Mouse (Mus musculus): Measurements from ENCODE around the gene Clmn. TPM values are rescaled to one million over a fixed set of nuclear protein-coding genes. Genes with fewer than 3 reads are reported as not detected.

The Clmn gene
- total and polyA plus RNA-seq, 3 experiments, result 1.0 to 3.2 (median 2.5) TPM

GRCm38 (mm10) chr12:104818057-104818456 lies 46.8 kb downstream of the Clmn start:
- Histone ChIP-seq H3K36me3 (ENCODE audit: control insufficient read depth, insufficient read depth, low read length) (no peaks in the 10 kb centered on the region), H3K79me2 (replicated peaks; ENCODE audit: control insufficient read depth, insufficient read depth, low read length) (no peaks in the 10 kb centered on the region), H3K4me1 (ENCODE audit: control insufficient read depth, insufficient read depth, low read length) (peaks cover 2% of the 10 kb centered on the region; the same call in 1 of the 2 replicates), H3K4me3 (no peak overlapping the region), H3K27me3 (ENCODE audit: control insufficient read depth, insufficient read depth, low read length) (no peaks in the 10 kb centered on the region), H3K27ac (no peak overlapping the region), H3K9ac (ENCODE audit: low read depth, low read length) (no peak overlapping the region)
- 73% methylated on average over 7 of the region's 7 CpGs for WGBS
- intact Hi-C loops (cut with DNase I), result no loop called here
- TF ChIP-seq POLR2A (IDR thresholded peaks at IDR 0.05; ENCODE audit: insufficient read depth, low read depth, low read length) (no peak), EP300 (IDR thresholded peaks at IDR 0.05; ENCODE audit: insufficient read depth, low read depth, low read length) (no peak), CTCF (IDR thresholded peaks at IDR 0.05) (no peak)
- no peak for DNase-seq

DNA sequence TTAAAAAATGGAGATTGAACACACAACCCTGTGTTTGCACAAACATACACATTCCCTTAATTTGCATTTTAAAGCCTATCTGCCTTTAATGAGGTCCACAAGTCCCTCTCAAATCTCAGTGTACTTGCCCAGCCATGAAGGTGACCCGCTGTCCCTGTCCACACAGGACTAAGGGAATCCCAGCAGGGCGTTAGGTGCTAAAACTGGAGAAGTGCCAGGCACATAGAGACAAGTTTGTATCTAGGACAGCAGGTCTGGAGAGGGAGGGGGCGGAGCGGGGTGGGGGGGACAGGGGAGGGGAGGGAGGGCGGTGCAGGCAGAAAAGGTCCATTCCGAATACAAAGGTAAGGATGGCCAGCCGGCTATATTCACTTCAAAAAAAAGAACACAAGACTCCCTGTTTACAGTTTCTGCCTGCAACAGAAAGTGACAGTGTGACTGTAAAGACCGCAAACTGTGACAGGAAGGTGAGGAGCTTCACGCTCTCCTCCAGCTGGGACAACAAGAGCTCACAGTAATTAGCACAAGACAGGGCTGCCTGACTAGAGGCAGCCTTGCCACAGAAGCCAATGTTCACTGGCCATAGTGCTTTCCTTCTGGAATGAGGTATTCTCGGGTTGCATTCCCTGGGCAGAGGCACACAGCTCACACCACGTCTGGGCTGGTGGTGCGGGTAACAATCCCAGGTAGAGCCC lies 47.6 kb downstream of the Clmn start:
- Histone ChIP-seq H3K36me3 (ENCODE audit: control insufficient read depth, insufficient read depth, low read length) (no peaks in the 10 kb centered on the region), H3K4me3 (no peak overlapping the region), H3K79me2 (replicated peaks; ENCODE audit: control insufficient read depth, insufficient read depth, low read length) (no peaks in the 10 kb centered on the region), H3K4me1 (ENCODE audit: control insufficient read depth, insufficient read depth, low read length) (peaks cover 2% of the 10 kb centered on the region; the same call in 1 of the 2 replicates), H3K9ac (ENCODE audit: low read depth, low read length) (no peak overlapping the region), H3K27me3 (ENCODE audit: control insufficient read depth, insufficient read depth, low read length) (no peaks in the 10 kb centered on the region), H3K27ac (no peak overlapping the region)
- 37% methylated on average over 12 of the region's 12 CpGs for WGBS
- intact Hi-C loops (cut with DNase I), result no loop called here
- no peak for TF ChIP-seq POLR2A (IDR thresholded peaks at IDR 0.05; ENCODE audit: insufficient read depth, low read depth, low read length)
- no peak for TF ChIP-seq CTCF (IDR thresholded peaks at IDR 0.05)
- no peak for TF ChIP-seq EP300 (IDR thresholded peaks at IDR 0.05; ENCODE audit: insufficient read depth, low read depth, low read length)
- DNase-seq, result peak in 1 of 2 experiments; percentile 44

DNA sequence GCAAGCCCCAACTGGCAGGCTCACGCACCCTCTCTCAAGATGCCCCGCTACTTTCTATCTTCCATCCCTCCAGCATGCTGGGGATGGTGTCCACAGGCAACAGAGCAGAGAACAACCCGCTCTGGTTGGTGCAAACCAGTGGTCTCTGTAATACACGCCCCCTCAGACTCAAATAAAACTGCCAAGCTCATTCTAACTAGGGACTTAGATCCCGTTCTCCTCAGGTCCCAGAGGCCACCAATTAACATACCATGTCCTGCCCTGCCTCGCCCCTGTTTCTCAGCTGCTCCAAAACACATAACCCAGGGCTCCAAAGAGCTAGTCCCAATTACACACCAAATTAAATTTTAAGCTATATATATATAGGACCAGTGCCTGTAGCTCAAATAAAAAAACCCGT lies 50.6 kb downstream of the Clmn start:
- no peak for DNase-seq
- Histone ChIP-seq H3K36me3 (ENCODE audit: control insufficient read depth, insufficient read depth, low read length) (no peaks in the 10 kb centered on the region), H3K79me2 (replicated peaks; ENCODE audit: control insufficient read depth, insufficient read depth, low read length) (no peaks in the 10 kb centered on the region), H3K27ac (no peak overlapping the region), H3K4me1 (ENCODE audit: control insufficient read depth, insufficient read depth, low read length) (peaks cover 2% of the 10 kb centered on the region; the same call in 1 of the 2 replicates), H3K4me3 (no peak overlapping the region), H3K9ac (ENCODE audit: low read depth, low read length) (no peak overlapping the region), H3K27me3 (ENCODE audit: control insufficient read depth, insufficient read depth, low read length) (no peaks in the 10 kb centered on the region)
- intact Hi-C loops (cut with DNase I), result no loop called here
- 91% methylated on average over 7 of the region's 7 CpGs for WGBS
- TF ChIP-seq EP300 (IDR thresholded peaks at IDR 0.05; ENCODE audit: insufficient read depth, low read depth, low read length), result no peak
- no peak for TF ChIP-seq CTCF (IDR thresholded peaks at IDR 0.05)
- TF ChIP-seq POLR2A (IDR thresholded peaks at IDR 0.05; ENCODE audit: insufficient read depth, low read depth, low read length), result no peak

DNA sequence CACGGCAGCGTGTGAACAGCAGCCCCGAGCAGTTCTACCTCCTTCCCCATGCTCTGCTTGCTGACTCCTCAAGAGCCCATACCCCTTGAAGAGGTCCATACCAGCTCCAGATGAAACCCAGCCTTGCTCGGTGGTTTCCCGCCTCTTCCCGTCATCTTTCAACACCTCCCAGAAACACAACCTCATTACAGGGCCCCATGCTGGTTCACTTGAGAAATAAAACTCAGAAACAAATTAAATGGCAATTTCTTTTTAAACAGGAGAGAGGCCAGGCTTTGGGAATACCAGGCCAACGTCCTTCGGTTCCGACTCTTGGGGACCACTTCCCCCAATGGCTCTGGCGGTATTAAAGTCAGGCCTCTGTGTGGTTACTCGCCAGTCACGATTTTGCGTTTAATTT lies 51.1 kb downstream of the Clmn start:
- peaks cover 2% of the 10 kb centered on the region; the same call in 1 of the 2 replicates for H3K4me1 ChIP-seq (ENCODE audit: control insufficient read depth, insufficient read depth, low read length)
- H3K27me3 ChIP-seq (ENCODE audit: control insufficient read depth, insufficient read depth, low read length), result no peaks in the 10 kb centered on the region
- no peak overlapping the region for H3K4me3 ChIP-seq
- intact Hi-C loops (cut with DNase I), result no loop called here
- H3K9ac ChIP-seq (ENCODE audit: low read depth, low read length), result no peak overlapping the region
- no peak overlapping the region for H3K27ac ChIP-seq
- DNase-seq, result no peak
- 88% methylated on average over 13 of the region's 13 CpGs for WGBS
- TF ChIP-seq POLR2A (IDR thresholded peaks at IDR 0.05; ENCODE audit: insufficient read depth, low read depth, low read length), result no peak
- TF ChIP-seq EP300 (IDR thresholded peaks at IDR 0.05; ENCODE audit: insufficient read depth, low read depth, low read length), result no peak
- TF ChIP-seq CTCF (IDR thresholded peaks at IDR 0.05), result no peak
- no peaks in the 10 kb centered on the region for H3K36me3 ChIP-seq (ENCODE audit: control insufficient read depth, insufficient read depth, low read length)
- H3K79me2 ChIP-seq (replicated peaks; ENCODE audit: control insufficient read depth, insufficient read depth, low read length), result no peaks in the 10 kb centered on the region

DNA sequence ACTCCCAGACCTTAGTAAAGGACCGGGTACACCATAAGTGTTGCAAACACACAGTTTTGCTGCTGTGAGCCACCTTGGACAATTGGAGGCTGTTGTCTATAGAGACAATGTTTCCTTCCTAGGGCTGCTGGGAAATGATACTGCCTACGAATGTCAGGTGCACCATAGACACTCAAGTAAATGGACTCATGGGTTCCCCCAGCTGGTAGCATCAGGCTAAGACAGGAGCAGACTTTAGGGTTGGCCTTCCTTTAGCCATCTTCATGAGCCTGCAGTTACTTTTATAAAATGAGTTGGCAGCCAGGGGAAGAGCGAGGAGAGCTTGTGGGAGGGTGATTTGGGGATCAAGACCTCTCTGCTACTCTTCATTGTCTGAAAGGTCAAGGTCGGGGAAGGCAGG lies 52.2 kb downstream of the Clmn start:
- Histone ChIP-seq H3K27ac (no peak overlapping the region), H3K9ac (ENCODE audit: low read depth, low read length) (no peak overlapping the region), H3K36me3 (ENCODE audit: control insufficient read depth, insufficient read depth, low read length) (no peaks in the 10 kb centered on the region), H3K27me3 (ENCODE audit: control insufficient read depth, insufficient read depth, low read length) (no peaks in the 10 kb centered on the region), H3K4me3 (no peak overlapping the region), H3K4me1 (ENCODE audit: control insufficient read depth, insufficient read depth, low read length) (peaks cover 2% of the 10 kb centered on the region; the same call in 1 of the 2 replicates), H3K79me2 (replicated peaks; ENCODE audit: control insufficient read depth, insufficient read depth, low read length) (no peaks in the 10 kb centered on the region)
- no peak for DNase-seq
- 68% methylated on average over 4 of the region's 4 CpGs for WGBS
- peak; percentile 62 for TF ChIP-seq CTCF (IDR thresholded peaks at IDR 0.05)
- TF ChIP-seq EP300 (IDR thresholded peaks at IDR 0.05; ENCODE audit: insufficient read depth, low read depth, low read length), result no peak
- intact Hi-C loops (cut with DNase I), result no loop called here

- Histone ChIP-seq H3K36me3 (ENCODE audit: control insufficient read depth, insufficient read depth, low read length) (no peaks in the 10 kb centered on the region), H3K27me3 (ENCODE audit: control insufficient read depth, insufficient read depth, low read length) (no peaks in the 10 kb centered on the region), H3K4me3 (no peak overlapping the region), H3K4me1 (ENCODE audit: control insufficient read depth, insufficient read depth, low read length) (no peaks in the 10 kb centered on the region), H3K9ac (ENCODE audit: low read depth, low read length) (no peak overlapping the region), H3K79me2 (replicated peaks; ENCODE audit: control insufficient read depth, insufficient read depth, low read length) (no peaks in the 10 kb centered on the region), H3K27ac (no peak overlapping the region)
- DNase-seq, result no peak
- intact Hi-C loops (cut with DNase I), result no loop called here
- TF ChIP-seq CTCF (IDR thresholded peaks at IDR 0.05), result no peak
- TF ChIP-seq POLR2A (IDR thresholded peaks at IDR 0.05; ENCODE audit: insufficient read depth, low read depth, low read length), result no peak
- TF ChIP-seq EP300 (IDR thresholded peaks at IDR 0.05; ENCODE audit: insufficient read depth, low read depth, low read length), result no peak
- 50% methylated on average over 7 of the region's 7 CpGs for WGBS
Observed at GRCm38 (mm10) chr12:104810923-104811443, 53.9 kb downstream of the Clmn start.

All from heart, adult 2 months (tissue).